Mouse (Mus musculus) embryonic fibroblast, embryonic 13.5 days (primary cell): ENCODE data around the gene Ccdc142. TPM values are rescaled to one million over a fixed set of nuclear protein-coding genes. Genes with fewer than 3 reads are reported as not detected.

ENCODE experiments used
- H3K27ac ChIP-seq: 2 replicates; pipeline ENCODE4 v1.5.1; 2012; ENCODE audit warnings: low read length, control low read depth, inconsistent platforms; ENCODE audit not compliant: insufficient read depth
- H3K4me1 ChIP-seq: 2 replicates; pipeline ENCODE4 v1.6.1; 2011; ENCODE audit warnings: low read length; ENCODE audit not compliant: control insufficient read depth, insufficient read depth
- H3K4me3 ChIP-seq: 2 replicates; pipeline ENCODE4 v1.5.1; 2011; ENCODE audit warnings: mild to moderate bottlenecking, control low read depth, low read length; ENCODE audit not compliant: insufficient read depth
- CTCF ChIP-seq: IDR thresholded peaks from 2 replicates; pipeline ENCODE4 v1.5.1; 2011; ENCODE audit warnings: mild to moderate bottlenecking, control low read depth, low read length, moderate library complexity, borderline replicate concordance; ENCODE audit not compliant: insufficient read depth
- POLR2A ChIP-seq: IDR thresholded peaks from 2 replicates; pipeline ENCODE4 v1.6.1; 2011; ENCODE audit warnings: low read depth, mild to moderate bottlenecking, control low read depth, low read length, moderate library complexity
- polyA plus RNA-seq: library from polyadenylated mRNA; stranded (reverse); fragments of >200 nt; gene quantifications from 2 replicates; pipeline ENCODE4 v1.2.4, GENCODE M21; 2011; ENCODE audit warnings: low read depth; ENCODE audit not compliant: missing spikeins, insufficient read length

The Ccdc142 gene
- polyA plus RNA-seq, 1 experiment = not detected

DNA sequence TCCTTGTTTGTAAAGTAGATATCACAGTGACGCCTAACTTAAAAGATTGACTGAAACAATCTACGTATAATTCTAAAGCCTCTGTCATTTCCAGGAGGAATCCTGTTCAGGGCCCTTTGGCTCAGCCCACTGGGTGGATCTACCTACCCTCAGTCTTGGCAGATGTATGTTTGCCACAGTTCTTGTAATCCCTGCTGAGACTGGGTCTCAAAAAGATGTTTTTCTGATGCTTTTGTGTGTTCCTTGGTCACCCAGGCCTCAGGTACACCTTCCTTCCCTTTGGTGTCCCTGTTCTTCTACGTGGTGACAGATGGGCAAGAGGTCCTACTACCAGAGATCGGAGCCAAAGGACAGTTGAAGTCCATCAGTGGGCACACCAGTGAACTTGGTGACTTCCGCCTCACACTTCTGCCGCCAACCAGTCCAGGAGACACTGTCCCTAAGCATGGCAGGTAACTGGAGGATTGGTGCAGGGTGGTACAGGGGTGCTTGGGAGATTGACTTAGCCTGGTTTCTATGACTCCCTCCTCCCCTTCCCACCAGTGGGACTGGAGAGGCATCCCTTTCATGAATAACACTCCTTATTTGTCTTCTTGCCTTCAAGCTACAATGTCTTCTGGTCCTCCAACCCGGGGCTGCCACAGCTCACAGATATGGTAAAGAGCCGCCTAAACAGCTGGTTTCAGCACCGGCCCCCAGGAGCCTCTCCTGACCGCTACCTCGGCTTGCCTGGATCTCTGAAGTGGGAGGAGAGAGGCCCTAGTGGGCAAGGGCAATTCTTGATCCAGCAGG lies 15.2 kb downstream of the Ccdc142 start:
- H3K4me1 ChIP-seq = peaks cover 6% of the 10 kb centered on the region; the same call in 1 of the 2 replicates
- TF ChIP-seq CTCF (no peak), POLR2A (peak; percentile 17; the same call in 1 of the 2 replicates)
- peak overlapping the region; percentile 87 for H3K4me3 ChIP-seq
- no peak overlapping the region for H3K27ac ChIP-seq

DNA sequence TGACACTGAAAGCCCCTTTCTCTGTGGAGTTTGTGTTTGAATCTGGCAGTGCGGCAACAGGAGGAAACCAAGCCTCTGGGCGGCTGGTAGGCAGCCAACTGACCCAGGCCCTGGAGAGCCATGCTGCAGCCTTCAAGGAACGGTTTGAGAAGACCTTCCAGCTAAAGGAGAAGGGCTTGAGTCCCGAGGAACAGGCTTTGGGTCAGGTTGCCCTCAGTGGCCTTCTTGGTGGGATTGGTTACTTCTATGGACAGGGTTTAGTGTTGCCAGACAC lies 15.7 kb downstream of the Ccdc142 start:
- peaks cover 6% of the 10 kb centered on the region; the same call in 1 of the 2 replicates for H3K4me1 ChIP-seq
- TF ChIP-seq POLR2A (no peak), CTCF (no peak)

DNA sequence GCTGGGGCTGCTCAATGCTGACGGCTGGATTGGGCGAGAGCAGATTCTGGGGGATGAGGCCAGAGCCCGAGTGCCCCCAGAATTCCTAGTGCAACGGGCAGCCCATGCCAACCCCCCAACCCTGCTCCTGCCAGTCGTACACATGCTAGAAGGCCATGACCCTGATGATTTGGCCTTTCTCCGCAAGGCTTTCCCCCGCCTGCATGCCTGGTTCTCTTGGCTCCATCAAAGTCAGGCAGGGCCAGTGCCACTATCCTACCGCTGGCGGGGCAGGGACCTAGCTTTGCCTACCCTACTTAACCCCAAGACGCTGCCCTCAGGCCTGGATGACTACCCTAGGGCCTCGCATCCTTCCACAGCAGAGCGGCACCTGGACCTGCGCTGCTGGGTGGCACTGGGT lies 16.2 kb downstream of the Ccdc142 start:
- Histone ChIP-seq H3K4me1 (peaks cover 6% of the 10 kb centered on the region; the same call in 1 of the 2 replicates), H3K4me3 (no peak overlapping the region), H3K27ac (no peak overlapping the region)
- TF ChIP-seq CTCF (no peak), POLR2A (0 out of 2 replicates have a peak, but pooled peaks have one; percentile 21)

More for the DNA sequence above, 15.7 kb downstream of the Ccdc142 start:
- no peak overlapping the region for H3K4me3 ChIP-seq
- no peak overlapping the region for H3K27ac ChIP-seq

DNA sequence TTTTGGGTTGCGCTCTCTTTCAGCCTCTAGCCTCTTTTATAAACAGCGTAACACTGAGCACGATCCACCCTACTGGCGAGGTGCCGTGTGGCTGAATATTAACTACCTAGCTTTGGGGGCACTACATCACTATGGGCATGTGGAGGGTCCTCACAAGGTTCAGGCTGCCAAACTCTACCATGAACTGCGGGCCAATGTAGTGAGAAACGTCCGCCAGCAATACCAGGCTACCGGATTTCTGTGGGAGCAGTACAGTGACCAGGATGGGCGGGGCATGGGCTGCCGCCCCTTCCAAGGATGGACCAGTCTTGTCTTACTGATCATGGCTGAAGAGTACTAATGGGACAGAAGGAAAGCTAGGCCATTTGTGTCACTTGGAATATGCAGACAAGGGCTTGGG lies 17.0 kb downstream of the Ccdc142 start:
- TF ChIP-seq POLR2A = peak; percentile 6; the same call in 1 of the 2 replicates
- no peak for TF ChIP-seq CTCF
- H3K4me3 ChIP-seq = no peak overlapping the region
- H3K27ac ChIP-seq = no peak overlapping the region
- H3K4me1 ChIP-seq = peaks cover 8% of the 10 kb centered on the region; the same call in 1 of the 2 replicates

DNA sequence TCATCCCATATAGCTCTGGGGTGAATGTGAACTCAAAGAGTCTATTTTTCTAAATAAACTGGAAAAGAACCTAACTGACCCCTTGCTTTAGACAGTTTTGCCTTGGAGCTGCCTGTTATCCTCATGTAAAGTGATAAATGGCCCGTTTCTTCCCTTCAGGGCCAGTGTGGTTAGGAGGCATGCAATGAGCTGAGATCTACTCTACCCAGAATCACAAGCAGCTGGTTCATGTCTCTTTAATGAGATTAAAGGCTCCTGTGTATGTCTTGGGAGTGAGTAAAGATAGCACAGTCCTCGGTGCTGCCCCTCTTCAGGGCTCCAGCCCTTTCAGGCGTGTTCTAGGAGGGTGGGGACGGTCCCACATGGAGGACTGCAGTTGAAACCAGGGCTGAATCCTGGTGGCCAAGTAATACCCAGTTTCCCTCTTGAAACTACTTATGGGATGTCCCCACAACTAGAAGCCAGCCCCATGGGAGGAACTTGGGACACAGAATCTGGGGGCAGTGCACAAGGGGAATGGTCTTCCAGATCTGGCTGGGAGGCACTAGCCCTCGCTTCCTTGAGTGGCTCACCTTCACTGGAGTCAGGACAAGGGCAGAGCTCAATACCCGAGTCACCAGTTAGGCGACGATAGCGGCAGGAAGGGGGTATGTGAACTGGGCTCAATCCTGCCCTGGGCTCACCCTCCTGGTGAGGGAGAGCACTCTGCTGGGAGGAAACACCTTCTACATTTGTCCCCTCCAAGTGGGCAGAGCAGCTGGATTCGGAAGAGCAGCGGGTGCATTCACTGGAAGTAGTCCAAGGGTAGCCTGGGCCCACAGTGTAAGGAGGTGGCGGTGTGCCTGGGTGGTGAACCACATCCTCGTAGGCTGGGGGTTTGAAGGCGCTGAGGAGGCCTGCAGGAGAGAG lies 17.7 kb downstream of the Ccdc142 start:
- no peak overlapping the region for H3K4me3 ChIP-seq
- peaks cover 9% of the 10 kb centered on the region; the same call in 1 of the 2 replicates for H3K4me1 ChIP-seq
- no peak overlapping the region for H3K27ac ChIP-seq
- TF ChIP-seq POLR2A = peak; percentile 24; the same call in 1 of the 2 replicates
- no peak for TF ChIP-seq CTCF

DNA sequence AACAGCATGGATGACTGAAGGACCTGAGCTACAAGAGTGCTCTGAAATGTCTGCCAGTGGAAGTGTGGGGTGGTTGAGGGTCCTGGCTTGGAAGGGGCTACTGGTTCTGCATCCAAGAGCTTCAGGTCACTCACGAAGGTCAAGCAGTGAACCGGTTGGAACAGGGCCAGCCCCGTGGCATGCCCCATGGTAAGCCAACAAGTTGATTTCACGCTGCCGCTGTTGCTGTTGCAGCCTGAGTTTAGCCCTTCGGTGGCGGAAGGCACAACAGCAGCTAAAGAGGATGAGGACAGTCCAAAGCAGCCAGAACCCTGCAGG lies 18.3 kb downstream of the Ccdc142 start:
- Histone ChIP-seq H3K27ac (no peak overlapping the region), H3K4me3 (no peak overlapping the region), H3K4me1 (peaks cover 10% of the 10 kb centered on the region; the same call in 1 of the 2 replicates)
- TF ChIP-seq CTCF (no peak), POLR2A (no peak)

DNA sequence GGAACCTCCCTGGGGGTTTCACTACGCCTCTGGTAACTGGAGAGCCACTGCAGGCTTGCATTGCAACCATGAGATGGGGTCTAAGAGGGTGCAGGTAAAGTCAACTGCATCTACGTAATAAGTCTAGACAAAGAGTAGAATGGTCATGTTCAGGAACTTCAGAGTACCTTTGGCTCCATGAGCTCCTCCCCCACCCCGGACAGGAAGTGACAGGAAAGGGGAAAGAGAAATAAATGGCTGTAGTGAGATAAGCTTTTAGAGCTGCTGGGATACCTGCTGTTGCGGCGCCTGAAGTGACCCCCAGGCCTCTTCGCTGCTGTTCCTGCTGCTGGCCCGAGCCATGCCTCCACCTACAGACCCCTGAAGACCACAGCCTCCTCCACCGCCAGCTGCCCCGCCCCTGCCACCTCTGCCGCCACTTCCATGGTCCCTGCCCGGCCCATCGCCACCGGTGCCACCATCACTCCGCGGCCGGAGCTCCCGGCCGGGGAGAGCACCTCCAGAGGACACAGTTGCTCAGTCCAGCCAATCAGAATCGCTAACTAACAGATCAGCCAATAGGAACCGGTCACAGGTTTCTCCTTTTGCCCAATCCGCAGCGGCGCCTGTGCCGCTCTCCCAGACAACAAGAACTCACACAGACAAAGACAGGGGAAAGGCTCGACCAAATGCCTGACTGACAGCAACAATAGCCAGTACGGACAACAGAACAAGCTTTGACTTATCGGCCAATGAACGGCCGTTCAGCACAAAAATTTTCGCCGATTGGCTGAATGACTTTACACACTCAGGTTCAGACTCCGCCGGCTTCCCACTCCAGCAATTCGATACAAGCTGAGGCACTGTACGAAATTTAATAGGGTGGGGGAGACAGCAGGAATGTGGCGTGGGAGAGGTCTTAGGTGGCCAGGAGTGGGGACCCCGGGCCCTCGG lies 19.8 kb downstream of the Ccdc142 start, which contains the start of gene Wbp1:
Wbp1 (minus strand) TSS at position 630 of the 933 bp plus-strand sequence.
- peak within 1 kb of the TSS; percentile 76 for H3K27ac ChIP-seq
- H3K4me1 ChIP-seq = peaks cover 10% of the 10 kb centered on the region; the same call in 1 of the 2 replicates
- peak; percentile 77 for TF ChIP-seq POLR2A
- no peak for TF ChIP-seq CTCF
- peak within 1 kb of the TSS; percentile 95 for H3K4me3 ChIP-seq

DNA sequence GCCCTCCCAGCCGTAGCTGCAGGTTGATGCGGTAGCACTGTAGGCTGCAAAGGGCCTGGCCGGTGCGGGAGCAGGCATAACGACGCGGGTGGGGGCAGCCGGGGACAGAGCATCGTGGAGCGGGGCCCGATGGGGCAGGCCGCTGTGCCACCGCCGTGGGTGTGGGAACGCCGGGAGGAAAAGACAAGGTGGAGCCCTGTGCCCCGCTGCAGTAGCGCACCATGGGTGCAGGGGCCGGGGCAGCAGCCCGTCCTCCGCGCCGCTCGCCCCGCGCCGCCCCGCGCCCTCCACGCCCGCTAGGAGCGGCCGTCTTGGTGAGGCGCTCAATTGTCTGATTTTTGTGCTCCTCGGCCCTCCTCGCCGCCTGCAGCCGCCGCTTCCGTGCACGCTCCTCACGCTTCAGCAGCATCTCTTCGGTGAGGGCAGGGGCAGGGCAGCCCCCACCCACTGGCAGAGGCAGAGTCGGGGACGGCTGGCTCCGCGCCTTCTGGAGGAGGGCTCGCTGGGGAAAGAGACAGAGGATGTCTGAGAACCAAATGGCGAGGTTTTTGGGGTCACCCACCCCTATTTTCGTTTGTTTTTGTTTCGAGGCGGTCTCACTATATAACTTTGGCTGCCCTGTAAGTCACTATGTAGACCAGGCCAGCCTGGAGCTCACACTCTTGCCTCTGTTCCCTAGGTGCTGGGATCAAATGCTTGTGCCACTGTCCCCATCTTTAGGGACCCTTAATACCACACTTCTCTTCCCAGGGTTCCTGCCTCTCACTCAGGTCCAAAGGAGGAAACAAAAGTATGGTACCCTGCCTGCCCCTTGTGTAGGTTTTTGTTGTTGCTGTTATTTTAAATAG lies 20.7 kb downstream of the Ccdc142 start:
- peak overlapping the region; percentile 72 for H3K4me3 ChIP-seq
- peak overlapping the region; percentile 76 for H3K27ac ChIP-seq
- H3K4me1 ChIP-seq = peaks cover 4% of the 10 kb centered on the region; the same call in 1 of the 2 replicates
- TF ChIP-seq POLR2A (no peak), CTCF (no peak)
